26 mouse cellular contexts compared by ENCODE assay signal in genomic region chr2:33244880-33245279, GRCm38 (mm10). TPM values are rescaled to one million over a fixed set of nuclear protein-coding genes. Genes with fewer than 3 reads are reported as not detected.
A peak's percentile ranks its signal among the peaks of the same experiment; 100 is the strongest.
DNase-seq lines count a peak whose midpoint lies in the region; ATAC-seq and TF ChIP-seq lines count a peak whose summit lies in the region.
"Had no signal": no experiment of that assay in that cellular context is flagged by ENCODE, and none has a peak within 500 bp of the region (broad histone marks: within the 10 kb centered on the region; RNA-seq: fewer than 3 reads in every experiment).

No protein-coding gene starts in this region.

- peaks cover 57% of the 10 kb centered on the region for H3K36me3 ChIP-seq in heart, embryonic 13.5 days
- H3K36me3 ChIP-seq: liver, embryonic 13.5 days had no signal

- ATAC-seq in frontal cortex, adult (ENCODE audit: low TSS enrichment), result 0 out of 2 replicates have a peak, but pooled peaks have one; percentile 9
- no peak for ATAC-seq in heart, embryonic 13.5 days (ENCODE audit: extremely low read depth, insufficient number of reproducible peaks, low FRiP score, low TSS enrichment)
- ATAC-seq: CD4-positive, CD25-positive, alpha-beta regulatory T cell, adult 4 months; forebrain, embryonic 14.5 days; hindbrain, embryonic 16.5 days; intestine, embryonic 15.5 days had no signal

- H3K4me3 ChIP-seq in heart, embryonic 13.5 days, result no peak overlapping the region
- no peak overlapping the region for H3K4me3 ChIP-seq in left cerebral cortex, adult 2 months
- H3K4me3 ChIP-seq: embryonic facial prominence, embryonic 15.5 days; hindbrain, embryonic 10.5 days; intestine, embryonic 15.5 days; limb, embryonic 13.5 days; liver, embryonic 13.5 days; midbrain, embryonic 12.5 days; neural tube, embryonic 15.5 days had no signal

- no peak overlapping the region; the same call in 1 of the 2 replicates for H3K9ac ChIP-seq in heart, embryonic 13.5 days
- H3K9ac ChIP-seq: embryonic facial prominence, embryonic 15.5 days; intestine, embryonic 15.5 days; limb, embryonic 13.5 days; liver, embryonic 13.5 days; lung, embryonic 14.5 days; midbrain, embryonic 12.5 days; neural tube, embryonic 15.5 days had no signal

- no peak overlapping the region for H3K4me2 ChIP-seq in heart, embryonic 13.5 days
- H3K4me2 ChIP-seq: embryonic facial prominence, embryonic 15.5 days; intestine, embryonic 15.5 days; limb, embryonic 13.5 days; liver, embryonic 13.5 days; lung, embryonic 14.5 days; midbrain, embryonic 12.5 days; neural tube, embryonic 15.5 days had no signal

- WGBS in heart, embryonic 13.5 days, result 43% methylated on average over 6 of the region's 6 CpGs

- no peaks in the 10 kb centered on the region for H3K27me3 ChIP-seq in heart, embryonic 13.5 days (replicated peaks)
- H3K27me3 ChIP-seq: embryonic facial prominence, embryonic 15.5 days; intestine, embryonic 15.5 days; limb, embryonic 13.5 days; liver, embryonic 13.5 days; midbrain, embryonic 12.5 days; neural tube, embryonic 15.5 days had no signal

- no peak for DNase-seq in frontal cortex, postnatal 36 days (ENCODE audit: low spot score in 2 of 2)
- no peak for DNase-seq in heart, postnatal 4 days
- DNase-seq in left cerebral cortex, adult 2 months (ENCODE audit: extremely low spot score in 1 of 2, low spot score in 2 of 2), result no peak
- no peak for DNase-seq in left cerebral cortex, adult 8-10 months (ENCODE audit: low spot score in 2 of 2)
- DNase-seq in adrenal gland, postnatal 36 days, result peak; percentile 39 to 62
- DNase-seq: cerebellum, adult 11 months; cerebellum, adult 9-11 months; gastrocnemius, postnatal 14 days; kidney, adult 8-10 months; kidney, postnatal 10 days; liver, embryonic 13.5 days; lung, embryonic 14.5 days; retina, postnatal 1 day; right cerebral cortex, postnatal 25 days; spleen, adult 18-20 months had no signal

- H3K4me1 ChIP-seq in heart, embryonic 13.5 days, result peaks cover 40% of the 10 kb centered on the region

- peak overlapping the region; percentile 37 for H3K27ac ChIP-seq in heart, embryonic 13.5 days (replicated peaks)
- peak overlapping the region; percentile 53 for H3K27ac ChIP-seq in left cerebral cortex, adult 2 months
- H3K27ac ChIP-seq: embryonic facial prominence, embryonic 15.5 days; hindbrain, embryonic 10.5 days; intestine, embryonic 15.5 days; limb, embryonic 13.5 days; liver, embryonic 13.5 days; midbrain, embryonic 12.5 days; neural tube, embryonic 15.5 days had no signal

- no peaks in the 10 kb centered on the region for H3K9me3 ChIP-seq in heart, embryonic 13.5 days
- H3K9me3 ChIP-seq: embryonic facial prominence, embryonic 15.5 days; hindbrain, embryonic 10.5 days; intestine, embryonic 15.5 days; limb, embryonic 13.5 days; liver, embryonic 13.5 days; midbrain, embryonic 12.5 days; neural tube, embryonic 15.5 days had no signal

- intact Hi-C loops in left cerebral cortex, adult 2 months (cut with DNase I), result no loop called here

- TF ChIP-seq CTCF in left cerebral cortex, adult 2 months (IDR thresholded peaks at IDR 0.05), result no peak

RNA-seq across cellular contexts. Expression of gene Angptl2, which starts 29.0 kb away (rescaled TPM):
- polyA plus RNA-seq in heart, embryonic 13.5 days (2015; fragmentation: Nextera tagmentation; extraction: Ambion mirVana), result 55.4 and 59.0 TPM in 2 replicates
- total RNA-seq in heart, postnatal 4 days (2021), result 100 to 1,000 TPM; 108 to 126 TPM
- 1 to 10 TPM; 2.1 to 2.9 TPM for total RNA-seq in left cerebral cortex, adult 2 months (2021)
- 1 to 10 TPM; 4.0 to 4.7 (median 4.3) TPM for total RNA-seq in left cerebral cortex, adult 8-10 months (2022)
- total RNA-seq in adrenal gland, postnatal 36 days (2021), result 10 to 100 TPM; 31.0 to 31.6 TPM

Comparison
In these comparisons a context has a peak if more than half of its experiments do, and no peak if none do; other contexts are left out.
1. DNase-seq: peak in adrenal gland, postnatal 36 days (2 of 2); none in frontal cortex, postnatal 36 days (0 of 2), heart, postnatal 4 days (single experiment), left cerebral cortex, adult 2 months (0 of 2) and left cerebral cortex, adult 8-10 months (0 of 2).
2. RNA of gene Angptl2, which starts 29.0 kb away (total RNA-seq): 108 to 126 TPM in heart, postnatal 4 days and 31.0 to 31.6 TPM in adrenal gland, postnatal 36 days; 4.0 to 4.7 TPM in left cerebral cortex, adult 8-10 months and 2.1 to 2.9 TPM in left cerebral cortex, adult 2 months; every median in the first group is over 4 times any median in the second.